Mouse (Mus musculus): ENCODE results near the gene Unc45a. TPM values are rescaled to one million over a fixed set of nuclear protein-coding genes. Genes with fewer than 3 reads are reported as not detected.

The Unc45a gene
- total and polyA plus RNA-seq, 2 experiments from 2014 or later: 47.8 to 57.8 TPM

DNA sequence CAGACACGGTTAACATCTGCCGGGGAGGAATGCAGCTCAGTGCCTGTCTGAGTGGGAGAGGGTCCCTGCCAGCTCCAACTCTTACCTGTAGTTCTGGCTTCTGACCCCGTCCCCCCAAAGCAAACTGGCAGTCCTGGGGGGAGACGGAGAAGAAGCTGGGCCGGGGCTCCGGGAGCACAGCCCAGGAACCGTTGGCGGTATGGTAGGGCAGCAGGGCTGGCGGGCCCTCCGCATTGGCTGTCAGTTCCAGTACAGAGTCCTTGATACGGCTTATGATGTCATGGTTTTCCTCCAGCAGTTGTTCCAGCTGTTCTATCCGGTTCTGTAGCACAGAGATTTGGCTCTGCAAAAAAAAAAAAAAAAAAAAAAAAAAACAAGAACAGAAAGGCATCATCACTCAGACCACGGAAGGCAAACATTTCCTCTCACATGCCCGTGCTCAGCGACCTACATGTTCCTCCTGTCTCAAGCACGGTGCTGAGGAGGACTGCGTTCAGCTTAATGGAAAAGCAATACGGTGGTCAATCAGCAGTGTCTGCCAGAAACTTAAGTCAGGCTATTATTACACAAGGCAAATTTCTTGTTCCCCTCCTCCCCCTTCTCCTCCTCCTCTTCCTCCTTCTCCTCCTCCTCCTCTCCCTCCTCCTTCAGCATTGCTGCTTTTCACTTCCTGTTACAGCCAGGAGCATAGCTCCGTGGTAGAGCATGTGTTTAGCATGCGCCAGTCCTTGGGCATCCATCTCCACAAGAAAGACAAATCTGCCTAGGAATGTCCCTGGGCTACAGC, 28.0 kb upstream of the Unc45a start:
- Histone ChIP-seq H3K4me2 (ENCODE audit: low read depth, low read length) (no peak overlapping the region), H3K4me1 (ENCODE audit: insufficient read depth, low read length) (peaks cover 9% of the 10 kb centered on the region), H3K27me3 (ENCODE audit: insufficient read depth, low read length) (no peaks in the 10 kb centered on the region), H3K27ac (no peak overlapping the region), H3K36me3 (ENCODE audit: insufficient read depth, low read length) (peaks cover 24% of the 10 kb centered on the region), H3K9me3 (ENCODE audit: low read length) (no peaks in the 10 kb centered on the region), H3K9ac (replicated peaks; ENCODE audit: low read length) (no peak overlapping the region), H3K4me3 (ENCODE audit: low read length) (no peak overlapping the region)
- no peak for DNase-seq (ENCODE audit: low spot score)
- no peak for TF ChIP-seq CTCF (IDR thresholded peaks at IDR 0.05; ENCODE audit: low read depth)
- 82% methylated on average over 20 of the region's 20 CpGs for WGBS
- no peak for ATAC-seq

DNA sequence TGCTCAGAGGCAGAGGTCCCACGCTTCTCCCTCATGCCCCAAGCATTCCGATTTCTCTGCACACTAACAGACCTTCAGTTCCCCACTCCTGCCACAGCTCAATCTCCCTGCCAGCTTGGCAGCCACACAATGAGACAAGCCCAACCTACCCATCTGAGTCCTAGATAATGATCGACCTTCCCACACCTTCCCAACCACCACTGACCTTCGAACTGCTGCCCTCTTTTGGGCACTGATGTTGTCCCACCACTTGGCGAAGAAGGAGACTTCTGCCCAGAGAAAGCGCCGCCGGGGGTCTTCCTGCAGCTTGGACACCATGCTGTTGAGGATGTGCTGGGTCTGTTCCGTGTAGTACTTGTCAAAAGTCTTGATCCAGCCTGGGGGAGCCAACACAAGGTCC, 27.2 kb upstream of the Unc45a start:
- WGBS: 89% methylated on average over 9 of the region's 9 CpGs
- Histone ChIP-seq H3K9ac (replicated peaks; ENCODE audit: low read length) (no peak overlapping the region), H3K4me1 (ENCODE audit: insufficient read depth, low read length) (peaks cover 9% of the 10 kb centered on the region), H3K9me3 (ENCODE audit: low read length) (no peaks in the 10 kb centered on the region), H3K27me3 (ENCODE audit: insufficient read depth, low read length) (no peaks in the 10 kb centered on the region), H3K4me2 (ENCODE audit: low read depth, low read length) (no peak overlapping the region), H3K4me3 (ENCODE audit: low read length) (no peak overlapping the region), H3K36me3 (ENCODE audit: insufficient read depth, low read length) (peaks cover 32% of the 10 kb centered on the region), H3K27ac (no peak overlapping the region)
- DNase-seq (ENCODE audit: low spot score): no peak
- TF ChIP-seq CTCF (IDR thresholded peaks at IDR 0.05; ENCODE audit: low read depth): no peak
- ATAC-seq: no peak

DNA sequence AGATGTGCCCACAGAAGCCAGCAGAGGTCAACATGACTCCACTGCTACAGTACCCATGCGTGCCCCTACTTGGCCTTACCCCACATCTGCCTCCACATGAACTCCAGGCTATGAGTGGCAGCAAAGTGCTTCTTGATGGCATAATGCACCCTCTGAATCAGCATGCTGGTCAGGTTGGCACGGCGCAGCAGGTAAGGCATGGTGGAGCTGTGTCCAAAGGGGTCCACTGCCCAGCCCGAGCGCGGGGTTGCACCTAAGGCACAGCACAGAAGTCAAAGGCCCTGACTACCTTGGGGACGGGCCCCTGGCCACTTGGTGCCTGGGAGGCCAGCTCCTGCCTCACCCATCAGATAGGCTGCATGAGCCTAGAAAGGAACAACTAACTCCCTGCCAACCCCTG, 26.4 kb upstream of the Unc45a start:
- Histone ChIP-seq H3K36me3 (ENCODE audit: insufficient read depth, low read length) (peaks cover 35% of the 10 kb centered on the region), H3K27ac (no peak overlapping the region), H3K9ac (replicated peaks; ENCODE audit: low read length) (no peak overlapping the region), H3K4me2 (ENCODE audit: low read depth, low read length) (no peak overlapping the region), H3K9me3 (ENCODE audit: low read length) (no peaks in the 10 kb centered on the region), H3K4me3 (ENCODE audit: low read length) (no peak overlapping the region), H3K4me1 (ENCODE audit: insufficient read depth, low read length) (peaks cover 9% of the 10 kb centered on the region), H3K27me3 (ENCODE audit: insufficient read depth, low read length) (no peaks in the 10 kb centered on the region)
- DNase-seq (ENCODE audit: low spot score) (no peak), ATAC-seq (no peak)
- 99% methylated on average over 7 of the region's 7 CpGs for WGBS
- TF ChIP-seq CTCF (IDR thresholded peaks at IDR 0.05; ENCODE audit: low read depth): no peak

DNA sequence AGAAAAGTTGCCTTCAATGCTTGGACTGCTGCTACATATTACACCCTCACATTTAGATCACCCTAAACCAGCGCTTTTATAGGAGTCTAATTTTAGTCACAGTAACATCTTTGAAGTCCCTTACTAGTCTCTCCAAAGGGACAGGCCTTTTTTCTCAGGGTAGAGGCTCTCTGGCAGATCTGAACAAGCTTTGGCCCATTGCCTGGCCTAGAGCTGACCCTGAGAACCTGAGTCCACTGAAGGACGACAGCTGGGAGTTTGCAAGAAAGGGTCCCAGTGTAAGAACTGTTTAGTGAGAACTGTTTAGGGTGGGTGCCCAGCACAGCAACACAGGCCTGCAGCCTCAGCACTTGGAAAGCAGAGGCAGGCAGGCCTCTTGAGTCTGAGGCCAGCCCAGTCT, 25.0 kb upstream of the Unc45a start:
- H3K4me2 ChIP-seq (ENCODE audit: low read depth, low read length): no peak overlapping the region
- DNase-seq (ENCODE audit: low spot score) (no peak), ATAC-seq (no peak)
- no peak overlapping the region for H3K27ac ChIP-seq
- no peak for TF ChIP-seq CTCF (IDR thresholded peaks at IDR 0.05; ENCODE audit: low read depth)
- peaks cover 9% of the 10 kb centered on the region for H3K4me1 ChIP-seq (ENCODE audit: insufficient read depth, low read length)
- H3K9me3 ChIP-seq (ENCODE audit: low read length): no peaks in the 10 kb centered on the region
- H3K36me3 ChIP-seq (ENCODE audit: insufficient read depth, low read length): peaks cover 40% of the 10 kb centered on the region
- 59% methylated on average over 2 of the region's 2 CpGs for WGBS
- H3K27me3 ChIP-seq (ENCODE audit: insufficient read depth, low read length): no peaks in the 10 kb centered on the region
- H3K4me3 ChIP-seq (ENCODE audit: low read length): no peak overlapping the region
- H3K9ac ChIP-seq (replicated peaks; ENCODE audit: low read length): no peak overlapping the region

DNA sequence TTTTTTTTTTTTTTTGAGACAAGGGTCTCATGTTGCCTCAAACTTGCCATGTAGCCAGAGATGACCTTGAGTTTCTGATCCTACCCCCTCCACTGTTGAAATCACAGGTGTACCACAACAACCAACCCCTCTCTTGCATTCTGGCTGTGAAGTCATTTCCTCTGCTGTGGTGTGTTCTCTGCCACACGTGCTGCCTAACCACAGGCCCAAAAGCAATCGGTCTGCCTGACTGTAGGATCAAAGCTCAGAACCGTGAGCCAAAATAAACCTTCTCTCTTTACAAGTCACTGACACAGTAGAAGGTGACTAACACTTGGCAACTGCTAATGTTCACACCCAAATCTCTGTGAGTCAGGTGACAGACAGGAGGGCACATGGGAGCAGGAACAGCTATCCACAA, 19.6 kb upstream of the Unc45a start:
- Histone ChIP-seq H3K27ac (no peak overlapping the region), H3K9ac (replicated peaks; ENCODE audit: low read length) (no peak overlapping the region), H3K27me3 (ENCODE audit: insufficient read depth, low read length) (no peaks in the 10 kb centered on the region), H3K4me1 (ENCODE audit: insufficient read depth, low read length) (no peaks in the 10 kb centered on the region), H3K36me3 (ENCODE audit: insufficient read depth, low read length) (peaks cover 56% of the 10 kb centered on the region), H3K9me3 (ENCODE audit: low read length) (no peaks in the 10 kb centered on the region), H3K4me3 (ENCODE audit: low read length) (no peak overlapping the region), H3K4me2 (ENCODE audit: low read depth, low read length) (no peak overlapping the region)
- DNase-seq (ENCODE audit: low spot score): no peak
- no peak for TF ChIP-seq CTCF (IDR thresholded peaks at IDR 0.05; ENCODE audit: low read depth)
- 70% methylated on average over 3 of the region's 3 CpGs for WGBS
- no peak for ATAC-seq

DNA sequence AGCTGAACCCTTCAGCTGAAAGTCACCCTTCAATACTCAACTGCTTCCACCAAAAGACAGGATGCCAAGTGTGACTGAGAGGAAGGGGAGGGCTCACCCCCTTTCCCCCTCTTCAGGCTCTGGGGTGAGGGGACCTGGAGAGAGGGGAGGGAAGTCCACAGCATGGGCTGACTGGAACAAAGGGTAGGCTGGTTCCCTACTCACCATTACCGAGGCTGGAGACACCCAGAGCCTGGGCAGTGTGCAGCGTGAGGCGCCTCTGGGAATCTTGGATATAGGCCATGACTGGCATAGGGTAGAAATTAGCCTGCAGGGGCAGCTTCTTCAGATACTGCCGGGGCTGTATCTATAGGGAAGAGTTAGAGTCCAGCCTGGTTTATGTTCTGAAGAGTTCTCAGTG, 17.2 kb upstream of the Unc45a start:
- no peak overlapping the region for H3K4me3 ChIP-seq (ENCODE audit: low read length)
- H3K36me3 ChIP-seq (ENCODE audit: insufficient read depth, low read length): peaks cover 52% of the 10 kb centered on the region
- ATAC-seq (no peak), DNase-seq (ENCODE audit: low spot score) (no peak)
- H3K9me3 ChIP-seq (ENCODE audit: low read length): no peaks in the 10 kb centered on the region
- no peak overlapping the region for H3K27ac ChIP-seq
- WGBS: 37% methylated on average over 4 of the region's 4 CpGs
- no peak overlapping the region for H3K9ac ChIP-seq (replicated peaks; ENCODE audit: low read length)
- no peak overlapping the region for H3K4me2 ChIP-seq (ENCODE audit: low read depth, low read length)
- H3K4me1 ChIP-seq (ENCODE audit: insufficient read depth, low read length): no peaks in the 10 kb centered on the region
- TF ChIP-seq CTCF (IDR thresholded peaks at IDR 0.05; ENCODE audit: low read depth): no peak
- no peaks in the 10 kb centered on the region for H3K27me3 ChIP-seq (ENCODE audit: insufficient read depth, low read length)

DNA sequence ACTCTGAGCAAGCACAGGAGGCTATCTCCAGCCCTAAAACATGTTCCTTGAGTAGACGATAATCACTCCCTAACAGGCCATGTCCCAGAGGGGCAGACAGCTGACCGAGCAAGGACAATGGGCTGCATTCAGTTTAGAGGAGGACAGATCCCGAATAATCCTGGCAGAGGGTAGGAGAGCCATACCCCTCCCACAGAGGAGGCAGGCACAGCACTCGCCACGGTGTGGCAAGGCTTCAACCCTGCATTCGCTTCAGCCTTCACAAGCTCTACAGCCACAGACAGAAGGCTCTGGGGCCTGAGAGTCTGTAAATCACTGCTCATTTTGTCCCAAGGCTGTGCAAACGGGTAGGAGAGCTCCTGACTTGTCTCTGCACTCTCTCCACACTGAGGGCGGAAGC, 16.4 kb upstream of the Unc45a start:
- H3K36me3 ChIP-seq (ENCODE audit: insufficient read depth, low read length): peaks cover 53% of the 10 kb centered on the region
- no peaks in the 10 kb centered on the region for H3K4me1 ChIP-seq (ENCODE audit: insufficient read depth, low read length)
- H3K4me2 ChIP-seq (ENCODE audit: low read depth, low read length): no peak overlapping the region
- no peak overlapping the region for H3K4me3 ChIP-seq (ENCODE audit: low read length)
- DNase-seq (ENCODE audit: low spot score) (peak; percentile 68), ATAC-seq (peak; percentile 87)
- peak overlapping the region; percentile 49; the same call in 1 of the 2 replicates for H3K27ac ChIP-seq
- WGBS: 24% methylated on average over 8 of the region's 8 CpGs
- H3K9ac ChIP-seq (replicated peaks; ENCODE audit: low read length): no peak overlapping the region
- TF ChIP-seq CTCF (IDR thresholded peaks at IDR 0.05; ENCODE audit: low read depth): peak; percentile 17; the same call in 1 of the 2 replicates
- H3K9me3 ChIP-seq (ENCODE audit: low read length): no peaks in the 10 kb centered on the region
- H3K27me3 ChIP-seq (ENCODE audit: insufficient read depth, low read length): no peaks in the 10 kb centered on the region

Measured in hindbrain, postnatal 0 days (tissue).